Mouse (Mus musculus) olfactory bulb, adult 2 months (tissue): ENCODE data around the gene Map7.

ENCODE experiments used
- CTCF ChIP-seq: fragments of 200-500 bp; IDR thresholded peaks from 2 replicates; pipeline ENCODE4 v1.5.1; 2012; ENCODE audit warnings: low read depth, mild to moderate bottlenecking, low read length, moderate library complexity; ENCODE audit not compliant: insufficient read depth
- POLR2A ChIP-seq: fragments of 200-500 bp; IDR thresholded peaks from 2 replicates; pipeline ENCODE4 v1.6.1; 2012; ENCODE audit warnings: mild to moderate bottlenecking, low read depth, low read length, moderate library complexity; ENCODE audit not compliant: insufficient read depth

DNA sequence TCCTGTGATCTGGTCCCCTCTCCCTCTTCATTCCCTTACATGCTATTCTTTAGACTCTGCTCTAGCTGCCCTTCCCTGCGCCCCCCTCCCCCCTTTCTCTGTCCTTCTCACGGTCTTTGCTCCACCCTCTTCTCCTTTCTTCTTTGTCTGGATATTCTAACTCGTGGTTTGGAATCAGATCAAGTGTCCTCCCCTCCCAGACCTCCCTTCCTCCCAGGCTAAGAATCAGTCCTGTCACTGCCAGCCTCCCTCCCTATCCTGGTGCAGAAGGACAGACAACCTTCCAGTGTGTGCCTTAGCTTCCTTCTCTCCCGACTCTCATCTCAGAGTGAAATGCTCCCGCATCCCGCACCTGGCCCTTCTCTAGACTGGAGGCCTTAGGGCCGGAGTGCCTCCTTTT is 27.8 kb downstream of the Map7 start:
- TF ChIP-seq CTCF (no peak), POLR2A (no peak)
